Mouse (Mus musculus) C2C12 (cell line): Measurements from ENCODE around the gene Olfr1507.

Experiments
- CTCF ChIP-seq: IDR thresholded peaks from one replicate; pipeline ENCODE4 v1.5.1; 2011; ENCODE audit not compliant: control insufficient read depth, insufficient read depth, insufficient read length
- MAX ChIP-seq: IDR thresholded peaks from one replicate; pipeline ENCODE4 v1.6.1; 2011; ENCODE audit warnings: mild to moderate bottlenecking, control low read depth
- USF1 ChIP-seq: IDR thresholded peaks from one replicate; pipeline ENCODE4 v1.6.1; 2011; ENCODE audit warnings: low read depth, mild to moderate bottlenecking, control low read depth, moderate library complexity

DNA sequence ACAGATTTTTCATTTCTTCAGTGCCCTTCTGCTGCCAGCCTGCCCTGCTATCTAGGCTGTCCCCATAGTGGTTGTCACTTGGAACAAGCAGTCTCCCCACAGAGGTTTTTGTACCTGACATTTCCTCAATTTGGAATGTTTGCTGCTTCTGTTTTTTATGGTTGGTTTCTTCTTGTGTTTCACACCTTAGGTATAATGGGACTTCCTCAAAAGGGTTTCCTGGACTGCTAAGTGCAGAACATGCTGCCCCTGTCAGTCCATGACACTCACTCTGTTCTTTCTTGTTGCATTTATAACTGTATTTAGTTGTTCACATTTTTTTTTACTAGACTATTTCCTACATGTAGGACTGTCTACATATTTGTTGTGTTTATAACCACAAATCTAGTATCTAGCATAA, 33.6 kb downstream of the Olfr1507 start:
- TF ChIP-seq CTCF (no peak), USF1 (no peak), MAX (no peak)
